Mouse (Mus musculus) liver, embryonic 14.5 days (tissue): Measurements from ENCODE around the gene Rgs10. TPM values are rescaled to one million over a fixed set of nuclear protein-coding genes. Genes with fewer than 3 reads are reported as not detected.

Experiments
- ATAC-seq: fragments of 200-750 bp; cut with Nextera tagmentation; 2 replicates; pipeline ENCODE4 v1.8.0; 2017; ENCODE audit warnings: moderate number of reproducible peaks, mild to moderate bottlenecking, moderate library complexity; ENCODE audit not compliant: insufficient read depth
- DNase-seq, 3 experiments: peaks; one replicate each; pipeline ENCODE4 v3.0.0-alpha.2; 2012 to 2013; ENCODE audit warnings: low read depth in 3 of 3, low spot score in 3 of 3
- H3K27ac ChIP-seq: fragments of 300-500 bp; sonication (generic); 2 replicates; pipeline ENCODE4 v1.5.1; 2014; ENCODE audit warnings: moderate library complexity, mild to moderate bottlenecking, control low read depth, inconsistent platforms
- H3K27me3 ChIP-seq: fragments of 300-500 bp; sonication (generic); 2 replicates; pipeline ENCODE4 v1.6.1; 2014; ENCODE audit warnings: mild to moderate bottlenecking, low read length, moderate library complexity; ENCODE audit not compliant: control insufficient read depth, insufficient read depth
- H3K36me3 ChIP-seq: fragments of 300-500 bp; sonication (generic); replicated peaks from 2 replicates; pipeline ENCODE4 v1.6.1; 2014; ENCODE audit warnings: low read depth; ENCODE audit not compliant: control insufficient read depth, insufficient read depth
- H3K4me1 ChIP-seq, 2 experiments: fragments of 200-500 bp in 1 of 2; fragments of 300-500 bp in 1 of 2; sonication (generic) in 1 of 2; replicated peaks; 2 replicates each; pipeline ENCODE4 v1.6.1; 2012 to 2014; ENCODE audit warnings: antibody characterized with exemption in 1 of 2, inconsistent platforms in 1 of 2, low read length in 1 of 2; ENCODE audit not compliant: control insufficient read depth in 2 of 2, insufficient read depth in 2 of 2
- H3K4me2 ChIP-seq: fragments of 300-500 bp; sonication (generic); 2 replicates; pipeline ENCODE4 v1.6.1; 2014; ENCODE audit warnings: low read depth, mild to moderate bottlenecking, control low read depth, moderate library complexity
- H3K4me3 ChIP-seq, 2 experiments: fragments of 200-500 bp in 1 of 2; fragments of 300-500 bp in 1 of 2; sonication (generic) in 1 of 2; 2 replicates each; pipeline ENCODE4 v1.5.1; 2012 to 2014; ENCODE audit warnings: low read depth in 2 of 2, low read length in 2 of 2, mild to moderate bottlenecking in 2 of 2, control low read depth in 1 of 2, inconsistent platforms in 1 of 2, moderate library complexity in 1 of 2; ENCODE audit not compliant: insufficient read depth in 1 of 2
- H3K9ac ChIP-seq: fragments of 300-500 bp; sonication (generic); replicated peaks from 2 replicates; pipeline ENCODE4 v1.6.1; 2014; ENCODE audit warnings: mild to moderate bottlenecking, control low read depth, moderate library complexity
- H3K9me3 ChIP-seq: fragments of 300-500 bp; sonication (generic); 2 replicates; pipeline ENCODE4 v1.6.1; 2016; ENCODE audit warnings: low read length, mixed read lengths; ENCODE audit not compliant: control insufficient read depth
- CTCF ChIP-seq: IDR thresholded peaks from 2 replicates; pipeline ENCODE4 v1.5.1; 2016; ENCODE audit warnings: antibody characterized with exemption, low read depth, control low read depth
- EP300 ChIP-seq: IDR thresholded peaks from 2 replicates; pipeline ENCODE4 v1.6.1; 2016; ENCODE audit warnings: antibody characterized with exemption, low read depth
- WGBS: fragments of 180-500 bp; shearing (Covaris S2); extraction: QIAGEN DNeasy Blood & Tissue Kit; methylation state at CpG from one replicate; pipeline ENCODE4 v1.1.7; 2014; ENCODE audit not compliant: insufficient replicate concordance; 5-methylcytosine and 5-hydroxymethylcytosine counted together
- polyA plus RNA-seq, 2 experiments: library from polyadenylated mRNA; depleted of rRNA in 1 of 2; stranded (reverse) in 1 of 2; unstranded in 1 of 2; fragments of >200 nt; fragmentation: Nextera tagmentation in 1 of 2; extraction: Ambion mirVana in 1 of 2; gene quantifications; 2 replicates each; pipeline versions ENCODE4 v1.2.1 to v1.2.3; 2012 to 2014

Gene Rgs10
- polyA plus RNA-seq, 2 experiments, result 36.3 to 45.8 TPM

GRCm38 (mm10) chr7:128421701-128422100 is 3.1 kb upstream of the Rgs10 start:
- Histone ChIP-seq H3K9me3 (no peaks in the 10 kb centered on the region), H3K27me3 (peaks cover 25% of the 10 kb centered on the region), H3K9ac (no peak overlapping the region), H3K36me3 (no peaks in the 10 kb centered on the region), H3K4me3 (no peak overlapping the region), H3K4me2 (no peak overlapping the region), H3K4me1 (peaks cover 0 to 7% of the 10 kb centered on the region in 2 experiments; a peak in 3 of 4 replicates), H3K27ac (no peak overlapping the region)
- TF ChIP-seq CTCF, result no peak
- TF ChIP-seq EP300, result no peak
- ATAC-seq (no peak), DNase-seq (no peak)
- WGBS, result 72% methylated on average over 7 of the region's 7 CpGs

DNA sequence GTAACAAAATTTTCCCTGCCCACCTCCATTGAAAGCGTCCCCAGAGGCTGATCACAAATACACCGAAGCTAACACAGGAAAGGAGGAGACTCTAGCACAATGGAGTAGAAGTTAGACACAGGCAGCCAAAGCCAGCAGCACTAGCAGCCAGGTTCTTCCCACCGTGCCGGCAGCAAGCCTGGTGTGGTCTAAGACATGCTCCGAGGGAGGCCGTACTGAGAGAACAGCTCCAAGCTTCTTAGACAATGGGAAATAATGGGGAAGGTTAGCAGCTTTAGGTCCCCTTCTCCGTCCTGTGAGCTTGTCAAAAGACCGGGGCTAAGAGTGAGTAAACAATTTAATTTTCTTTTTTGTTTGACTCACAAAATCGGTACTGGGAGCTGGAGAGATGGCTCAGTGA is 1.1 kb upstream of the Rgs10 start:
- Histone ChIP-seq H3K4me2 (no peak overlapping the region), H3K9me3 (no peaks in the 10 kb centered on the region), H3K4me3 (no peak overlapping the region), H3K36me3 (no peaks in the 10 kb centered on the region), H3K4me1 (peaks cover 5 to 25% of the 10 kb centered on the region in 2 experiments), H3K27me3 (peaks cover 25% of the 10 kb centered on the region), H3K9ac (no peak overlapping the region), H3K27ac (no peak overlapping the region)
- DNase-seq (no peak), ATAC-seq (no peak)
- TF ChIP-seq CTCF (no peak), EP300 (no peak)
- 35% methylated on average over 9 of the region's 9 CpGs for WGBS

- Histone ChIP-seq H3K27me3 (peaks cover 25% of the 10 kb centered on the region), H3K4me3 (peak overlapping the region; percentile 66 to 83), H3K36me3 (no peaks in the 10 kb centered on the region), H3K27ac (no peak overlapping the region), H3K4me2 (peak overlapping the region; percentile 100), H3K9me3 (no peaks in the 10 kb centered on the region), H3K4me1 (peaks cover 22 to 44% of the 10 kb centered on the region in 2 experiments), H3K9ac (peak overlapping the region; percentile 75)
- no peak for ATAC-seq
- under 1% methylated on average over 32 of the region's 32 CpGs for WGBS
- no peak for DNase-seq
- TF ChIP-seq CTCF (no peak), EP300 (no peak)
These were observed 1.2 kb downstream of the Rgs10 start for GRCm38 (mm10) chr7:128417226-128417929.

DNA sequence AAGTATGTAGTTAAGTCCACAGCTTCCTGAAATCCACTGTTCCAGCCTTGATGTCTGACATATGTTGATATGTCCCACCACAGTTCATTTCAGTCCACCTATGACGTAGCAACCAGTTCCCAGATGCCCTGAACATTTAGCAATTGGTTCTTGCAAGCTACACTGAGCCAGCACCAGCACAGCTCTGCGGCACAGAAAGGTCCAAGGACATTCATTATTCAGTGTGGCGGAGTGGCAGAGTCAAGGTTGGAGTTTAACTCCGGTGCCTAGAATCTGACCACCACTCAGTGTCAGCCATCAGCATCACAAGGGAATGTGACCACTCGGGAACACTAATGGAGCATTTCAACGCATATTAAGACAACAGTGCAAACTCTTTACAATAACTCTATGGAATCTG is 1.9 kb downstream of the Rgs10 start:
- peak overlapping the region; percentile 100 for H3K4me2 ChIP-seq
- H3K27me3 ChIP-seq, result peaks cover 25% of the 10 kb centered on the region
- H3K27ac ChIP-seq, result no peak overlapping the region
- no peaks in the 10 kb centered on the region for H3K36me3 ChIP-seq
- H3K9ac ChIP-seq, result peak overlapping the region; percentile 75
- H3K4me3 ChIP-seq, result peak overlapping the region; percentile 66 to 83
- WGBS, result 52% methylated on average over 6 of the region's 6 CpGs
- TF ChIP-seq EP300, result no peak
- no peak for TF ChIP-seq CTCF
- no peaks in the 10 kb centered on the region for H3K9me3 ChIP-seq
- no peak for ATAC-seq
- DNase-seq, result no peak
- peaks cover 28 to 49% of the 10 kb centered on the region in 2 experiments for H3K4me1 ChIP-seq

DNA sequence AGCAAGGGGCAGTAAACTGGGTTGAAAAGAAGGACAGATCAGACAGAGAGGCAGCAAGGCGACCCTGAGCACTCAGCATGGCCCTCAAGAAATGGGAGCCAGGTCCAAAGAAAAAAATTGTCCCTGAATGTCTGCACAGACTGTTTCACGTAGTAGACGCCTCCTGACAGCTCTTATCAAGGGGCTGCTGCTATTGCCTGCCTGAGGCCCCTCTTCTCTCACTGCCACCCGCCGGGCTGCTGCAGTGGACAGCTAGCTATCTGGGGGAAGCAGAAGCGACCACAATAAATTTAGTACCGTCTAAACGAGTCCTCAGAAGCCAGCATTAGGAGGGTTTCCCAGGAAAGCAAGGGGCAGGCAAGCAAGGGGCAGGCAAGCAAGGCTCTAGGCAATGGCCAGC is 4.1 kb downstream of the Rgs10 start:
- Histone ChIP-seq H3K36me3 (no peaks in the 10 kb centered on the region), H3K27ac (peak overlapping the region; percentile 59), H3K4me2 (peak overlapping the region; percentile 100), H3K9ac (peak overlapping the region; percentile 47), H3K9me3 (no peaks in the 10 kb centered on the region), H3K4me3 (peak overlapping the region; percentile 20 to 46), H3K4me1 (peaks cover 28 to 49% of the 10 kb centered on the region in 2 experiments), H3K27me3 (peaks cover 13% of the 10 kb centered on the region)
- DNase-seq (peak in 2 of 3 experiments; percentile 42 to 51), ATAC-seq (peak; percentile 77)
- 5% methylated on average over 8 of the region's 8 CpGs for WGBS
- TF ChIP-seq EP300, result peak; percentile 76
- no peak for TF ChIP-seq CTCF
